Mouse (Mus musculus) CH12.LX (cell line): ENCODE results near the gene Casq2.

Source experiments
- BHLHE40 ChIP-seq: IDR thresholded peaks from 2 replicates; pipeline ENCODE4 v1.6.1; 2011; ENCODE audit warnings: mild to moderate bottlenecking, low read depth, low read length, improper control_type of control experiment
- CHD1 ChIP-seq: IDR thresholded peaks from 2 replicates; pipeline ENCODE4 v1.6.1; 2012; ENCODE audit warnings: low read depth, low read length, improper control_type of control experiment, inconsistent platforms
- CHD2 ChIP-seq: IDR thresholded peaks from 2 replicates; pipeline ENCODE4 v1.6.1; 2011; ENCODE audit warnings: low read length, improper control_type of control experiment
- CTCF ChIP-seq, 2 experiments: IDR thresholded peaks in 1 of 2; conservative IDR thresholded peaks in 1 of 2; 2 replicates each; pipeline ENCODE4 v1.5.1; 2011 to 2012; ENCODE audit warnings: low read depth in 2 of 2, low read length in 2 of 2, improper control_type of control experiment in 1 of 2, inconsistent platforms in 1 of 2, mild to moderate bottlenecking in 1 of 2, moderate library complexity in 1 of 2
- EP300 ChIP-seq: IDR thresholded peaks from 2 replicates; pipeline ENCODE4 v1.6.1; 2011; ENCODE audit warnings: low read length, improper control_type of control experiment
- KAT2A ChIP-seq: IDR thresholded peaks from 2 replicates; pipeline ENCODE4 v1.6.1; 2012; ENCODE audit warnings: low read length, improper control_type of control experiment, inconsistent platforms; ENCODE audit not compliant: insufficient replicate concordance
- POLR2A ChIP-seq: IDR thresholded peaks from 2 replicates; pipeline ENCODE4 v1.6.1; 2011; ENCODE audit warnings: low read depth, mild to moderate bottlenecking, improper control_type of control experiment, low read length
- RCOR1 ChIP-seq: conservative IDR thresholded peaks from 2 replicates; pipeline ENCODE4 v1.6.1; 2012; ENCODE audit warnings: low read depth, mild to moderate bottlenecking, inconsistent platforms, low read length, improper control_type of control experiment
- TBP ChIP-seq: conservative IDR thresholded peaks from 2 replicates; pipeline ENCODE4 v1.6.1; 2011; ENCODE audit warnings: low read depth, low read length, improper control_type of control experiment
- UBTF ChIP-seq: IDR thresholded peaks from 2 replicates; pipeline ENCODE4 v1.6.1; 2012; ENCODE audit warnings: low read depth, mild to moderate bottlenecking, inconsistent platforms, low read length, improper control_type of control experiment, moderate library complexity

- TF ChIP-seq POLR2A (no peak), CHD2 (no peak), BHLHE40 (no peak), KAT2A (no peak), CTCF (conservative IDR thresholded peaks at IDR 0.05 in 1 of 2, IDR thresholded peaks at IDR 0.05 in 1 of 2; ENCODE audit: low read depth in 2 of 2, low read length in 2 of 2) (no peak), EP300 (no peak), CHD1 (no peak), UBTF (no peak), RCOR1 (no peak), TBP (no peak)
Measured at GRCm38 (mm10) chr3:102169197-102169905, 83.1 kb downstream of the Casq2 start.
